Mouse (Mus musculus): ENCODE data around the gene Cyb5b. TPM values are rescaled to one million over a fixed set of nuclear protein-coding genes. Genes with fewer than 3 reads are reported as not detected.

The Cyb5b gene
- polyA plus RNA-seq, 1 experiment from 2014 or later, result 120 TPM

GRCm38 (mm10) chr8:107156816-107157215 lies 6.4 kb downstream of the Cyb5b start:
- no peaks in the 10 kb centered on the region for H3K9me3 ChIP-seq (replicated peaks; ENCODE audit: control insufficient read depth, low read length, poor library complexity, severe bottlenecking)
- peaks cover 7% of the 10 kb centered on the region; the same call in 1 of the 2 replicates for H3K36me3 ChIP-seq (ENCODE audit: control insufficient read depth, insufficient read depth, low read length)
- no peak overlapping the region for H3K4me3 ChIP-seq (ENCODE audit: low read depth, low read length)
- no peak overlapping the region for H3K4me2 ChIP-seq (ENCODE audit: low read length)
- H3K27me3 ChIP-seq (ENCODE audit: control insufficient read depth, insufficient read depth, low read depth, low read length), result no peaks in the 10 kb centered on the region
- H3K27ac ChIP-seq (ENCODE audit: low read length), result no peak overlapping the region
- no peak overlapping the region for H3K9ac ChIP-seq (ENCODE audit: low read depth, low read length)
- no peak for ATAC-seq
- 0 out of 2 replicates have a peak, but pooled peaks cover 2% of the 10 kb centered on the region for H3K4me1 ChIP-seq (ENCODE audit: control insufficient read depth, insufficient read depth, low read length)

- no peaks in the 10 kb centered on the region for H3K27me3 ChIP-seq (ENCODE audit: control insufficient read depth, insufficient read depth, low read depth, low read length)
- no peak overlapping the region for H3K27ac ChIP-seq (ENCODE audit: low read length)
- H3K9me3 ChIP-seq (replicated peaks; ENCODE audit: control insufficient read depth, low read length, poor library complexity, severe bottlenecking), result no peaks in the 10 kb centered on the region
- H3K36me3 ChIP-seq (ENCODE audit: control insufficient read depth, insufficient read depth, low read length), result peaks cover 8% of the 10 kb centered on the region
- H3K9ac ChIP-seq (ENCODE audit: low read depth, low read length), result no peak overlapping the region
- H3K4me2 ChIP-seq (ENCODE audit: low read length), result no peak overlapping the region
- no peak overlapping the region for H3K4me3 ChIP-seq (ENCODE audit: low read depth, low read length)
- ATAC-seq, result no peak
- 89% methylated on average over 1 of the region's 1 CpGs for WGBS
- 0 out of 2 replicates have a peak, but pooled peaks cover 2% of the 10 kb centered on the region for H3K4me1 ChIP-seq (ENCODE audit: control insufficient read depth, insufficient read depth, low read length)
Observed at GRCm38 (mm10) chr8:107157836-107158235, 7.4 kb downstream of the Cyb5b start.

GRCm38 (mm10) chr8:107158890-107159289 lies 8.4 kb downstream of the Cyb5b start:
- ATAC-seq, result no peak
- Histone ChIP-seq H3K9me3 (replicated peaks; ENCODE audit: control insufficient read depth, low read length, poor library complexity, severe bottlenecking) (no peaks in the 10 kb centered on the region), H3K36me3 (ENCODE audit: control insufficient read depth, insufficient read depth, low read length) (peaks cover 9% of the 10 kb centered on the region; the same call in 1 of the 2 replicates)

GRCm38 (mm10) chr8:107164251-107164773 lies 13.9 kb downstream of the Cyb5b start:
- H3K9me3 ChIP-seq (replicated peaks; ENCODE audit: control insufficient read depth, low read length, poor library complexity, severe bottlenecking), result no peaks in the 10 kb centered on the region
- peaks cover 12% of the 10 kb centered on the region; the same call in 1 of the 2 replicates for H3K36me3 ChIP-seq (ENCODE audit: control insufficient read depth, insufficient read depth, low read length)
- 93% methylated on average over 7 of the region's 7 CpGs for WGBS
- H3K4me1 ChIP-seq (ENCODE audit: control insufficient read depth, insufficient read depth, low read length), result no peaks in the 10 kb centered on the region
- H3K27me3 ChIP-seq (ENCODE audit: control insufficient read depth, insufficient read depth, low read depth, low read length), result no peaks in the 10 kb centered on the region
- no peak for ATAC-seq
- no peak overlapping the region for H3K27ac ChIP-seq (ENCODE audit: low read length)
- no peak overlapping the region for H3K4me3 ChIP-seq (ENCODE audit: low read depth, low read length)
- H3K9ac ChIP-seq (ENCODE audit: low read depth, low read length), result no peak overlapping the region
- H3K4me2 ChIP-seq (ENCODE audit: low read length), result no peak overlapping the region

More at GRCm38 (mm10) chr8:107158890-107159289, 8.4 kb downstream of the Cyb5b start:
- Histone ChIP-seq H3K27me3 (ENCODE audit: control insufficient read depth, insufficient read depth, low read depth, low read length) (no peaks in the 10 kb centered on the region), H3K27ac (ENCODE audit: low read length) (no peak overlapping the region), H3K4me2 (ENCODE audit: low read length) (no peak overlapping the region), H3K9ac (ENCODE audit: low read depth, low read length) (no peak overlapping the region), H3K4me3 (ENCODE audit: low read depth, low read length) (no peak overlapping the region), H3K4me1 (ENCODE audit: control insufficient read depth, insufficient read depth, low read length) (0 out of 2 replicates have a peak, but pooled peaks cover 2% of the 10 kb centered on the region)

- ATAC-seq, result no peak
- Histone ChIP-seq H3K4me1 (ENCODE audit: control insufficient read depth, insufficient read depth, low read length) (no peaks in the 10 kb centered on the region), H3K4me2 (ENCODE audit: low read length) (no peak overlapping the region), H3K36me3 (ENCODE audit: control insufficient read depth, insufficient read depth, low read length) (peaks cover 25% of the 10 kb centered on the region), H3K9ac (ENCODE audit: low read depth, low read length) (no peak overlapping the region), H3K9me3 (replicated peaks; ENCODE audit: control insufficient read depth, low read length, poor library complexity, severe bottlenecking) (no peaks in the 10 kb centered on the region), H3K27me3 (ENCODE audit: control insufficient read depth, insufficient read depth, low read depth, low read length) (no peaks in the 10 kb centered on the region), H3K27ac (ENCODE audit: low read length) (no peak overlapping the region), H3K4me3 (ENCODE audit: low read depth, low read length) (no peak overlapping the region)
- WGBS, result 94% methylated on average over 9 of the region's 9 CpGs
Observed at GRCm38 (mm10) chr8:107165745-107166144, 15.3 kb downstream of the Cyb5b start.

- H3K36me3 ChIP-seq (ENCODE audit: control insufficient read depth, insufficient read depth, low read length), result peaks cover 22% of the 10 kb centered on the region
- no peak overlapping the region for H3K9ac ChIP-seq (ENCODE audit: low read depth, low read length)
- no peak overlapping the region for H3K27ac ChIP-seq (ENCODE audit: low read length)
- no peak overlapping the region for H3K4me3 ChIP-seq (ENCODE audit: low read depth, low read length)
- H3K27me3 ChIP-seq (ENCODE audit: control insufficient read depth, insufficient read depth, low read depth, low read length), result no peaks in the 10 kb centered on the region
- no peak for ATAC-seq
- H3K4me2 ChIP-seq (ENCODE audit: low read length), result no peak overlapping the region
- WGBS, result 94% methylated on average over 5 of the region's 5 CpGs
- no peaks in the 10 kb centered on the region for H3K4me1 ChIP-seq (ENCODE audit: control insufficient read depth, insufficient read depth, low read length)
- no peaks in the 10 kb centered on the region for H3K9me3 ChIP-seq (replicated peaks; ENCODE audit: control insufficient read depth, low read length, poor library complexity, severe bottlenecking)
Observed at GRCm38 (mm10) chr8:107167848-107168247, 17.4 kb downstream of the Cyb5b start.

- no peak for ATAC-seq
- Histone ChIP-seq H3K9ac (ENCODE audit: low read depth, low read length) (no peak overlapping the region), H3K4me3 (ENCODE audit: low read depth, low read length) (no peak overlapping the region), H3K27me3 (ENCODE audit: control insufficient read depth, insufficient read depth, low read depth, low read length) (no peaks in the 10 kb centered on the region), H3K36me3 (ENCODE audit: control insufficient read depth, insufficient read depth, low read length) (peaks cover 22% of the 10 kb centered on the region), H3K9me3 (replicated peaks; ENCODE audit: control insufficient read depth, low read length, poor library complexity, severe bottlenecking) (no peaks in the 10 kb centered on the region), H3K27ac (ENCODE audit: low read length) (no peak overlapping the region), H3K4me1 (ENCODE audit: control insufficient read depth, insufficient read depth, low read length) (no peaks in the 10 kb centered on the region), H3K4me2 (ENCODE audit: low read length) (no peak overlapping the region)
- WGBS, result 64% methylated on average over 8 of the region's 8 CpGs
Observed at GRCm38 (mm10) chr8:107172152-107172551, 21.7 kb downstream of the Cyb5b start.

GRCm38 (mm10) chr8:107172969-107173645 lies 22.7 kb downstream of the Cyb5b start:
- Histone ChIP-seq H3K27ac (ENCODE audit: low read length) (no peak overlapping the region), H3K4me1 (ENCODE audit: control insufficient read depth, insufficient read depth, low read length) (no peaks in the 10 kb centered on the region), H3K27me3 (ENCODE audit: control insufficient read depth, insufficient read depth, low read depth, low read length) (no peaks in the 10 kb centered on the region), H3K9me3 (replicated peaks; ENCODE audit: control insufficient read depth, low read length, poor library complexity, severe bottlenecking) (no peaks in the 10 kb centered on the region), H3K9ac (ENCODE audit: low read depth, low read length) (no peak overlapping the region), H3K4me2 (ENCODE audit: low read length) (no peak overlapping the region), H3K4me3 (ENCODE audit: low read depth, low read length) (no peak overlapping the region), H3K36me3 (ENCODE audit: control insufficient read depth, insufficient read depth, low read length) (peaks cover 25% of the 10 kb centered on the region)
- ATAC-seq, result no peak
- WGBS, result 81% methylated on average over 9 of the region's 9 CpGs

GRCm38 (mm10) chr8:107181122-107181521 lies 30.7 kb downstream of the Cyb5b start:
- no peak overlapping the region for H3K4me2 ChIP-seq (ENCODE audit: low read length)
- WGBS, result 93% methylated on average over 6 of the region's 6 CpGs
- H3K9ac ChIP-seq (ENCODE audit: low read depth, low read length), result no peak overlapping the region
- H3K4me1 ChIP-seq (ENCODE audit: control insufficient read depth, insufficient read depth, low read length), result no peaks in the 10 kb centered on the region
- H3K36me3 ChIP-seq (ENCODE audit: control insufficient read depth, insufficient read depth, low read length), result peaks cover 28% of the 10 kb centered on the region
- no peaks in the 10 kb centered on the region for H3K27me3 ChIP-seq (ENCODE audit: control insufficient read depth, insufficient read depth, low read depth, low read length)
- H3K27ac ChIP-seq (ENCODE audit: low read length), result no peak overlapping the region
- H3K9me3 ChIP-seq (replicated peaks; ENCODE audit: control insufficient read depth, low read length, poor library complexity, severe bottlenecking), result 0 out of 2 replicates have a peak, but pooled peaks cover 2% of the 10 kb centered on the region
- no peak overlapping the region for H3K4me3 ChIP-seq (ENCODE audit: low read depth, low read length)
- no peak for ATAC-seq

All from midbrain, embryonic 16.5 days (tissue).